Mouse (Mus musculus) ovary, postnatal 10 days (tissue): ENCODE data around the gene Prkd1.

Source experiments
- DNase-seq: peaks from one replicate; pipeline ENCODE4 v3.0.0; 2022; ENCODE audit warnings: low spot score

The Prkd1 gene

GRCm38 (mm10) chr12:50430129-50430703 is 218.7 kb downstream of the Prkd1 start:
- no peak for DNase-seq

- DNase-seq, result no peak
Observed at GRCm38 (mm10) chr12:50352404-50352803, 296.5 kb downstream of the Prkd1 start.

GRCm38 (mm10) chr12:50333182-50333581 is 315.7 kb downstream of the Prkd1 start:
- no peak for DNase-seq

DNA sequence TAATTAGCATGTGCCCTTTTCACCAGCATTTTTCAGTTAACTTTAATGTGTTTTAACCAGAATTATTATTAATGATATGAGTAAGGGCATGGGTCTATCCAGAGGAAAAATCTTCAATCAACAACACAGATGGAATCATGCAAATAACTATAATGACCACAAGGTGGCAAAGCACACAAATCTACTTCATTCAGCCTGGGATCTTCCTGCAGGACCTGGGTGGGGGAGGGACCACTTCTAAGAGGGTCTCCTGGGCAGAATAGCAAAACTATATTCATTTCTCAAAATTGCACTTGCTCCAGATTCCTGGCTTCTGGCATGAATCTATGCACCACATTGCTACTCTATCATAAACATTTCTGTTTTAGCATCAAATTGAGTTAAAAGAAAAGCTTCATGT is 334.3 kb downstream of the Prkd1 start:
- no peak for DNase-seq

GRCm38 (mm10) chr12:50309276-50309675 is 339.6 kb downstream of the Prkd1 start:
- DNase-seq, result no peak

- DNase-seq, result no peak
Observed at GRCm38 (mm10) chr12:50301334-50301733, 347.6 kb downstream of the Prkd1 start.

DNA sequence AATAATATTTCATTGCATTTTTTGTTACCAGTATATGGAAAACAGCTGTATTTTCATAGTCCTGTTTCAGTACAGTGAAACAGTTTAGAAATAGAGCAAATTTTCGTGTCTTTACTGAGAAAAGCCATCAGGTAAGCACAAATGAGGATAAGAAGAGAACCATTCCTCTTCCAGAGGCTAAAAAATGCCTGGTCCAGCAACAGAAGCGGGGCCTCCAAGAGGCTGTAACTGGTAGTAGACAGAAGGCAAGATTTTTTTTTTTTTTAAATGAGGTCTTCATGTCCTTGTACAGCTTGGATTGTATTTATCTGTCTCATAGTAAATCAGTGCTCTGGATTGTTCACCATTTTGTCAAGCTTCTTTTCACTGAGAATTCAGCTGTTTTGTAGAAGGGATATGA is 352.8 kb downstream of the Prkd1 start:
- no peak for DNase-seq

DNA sequence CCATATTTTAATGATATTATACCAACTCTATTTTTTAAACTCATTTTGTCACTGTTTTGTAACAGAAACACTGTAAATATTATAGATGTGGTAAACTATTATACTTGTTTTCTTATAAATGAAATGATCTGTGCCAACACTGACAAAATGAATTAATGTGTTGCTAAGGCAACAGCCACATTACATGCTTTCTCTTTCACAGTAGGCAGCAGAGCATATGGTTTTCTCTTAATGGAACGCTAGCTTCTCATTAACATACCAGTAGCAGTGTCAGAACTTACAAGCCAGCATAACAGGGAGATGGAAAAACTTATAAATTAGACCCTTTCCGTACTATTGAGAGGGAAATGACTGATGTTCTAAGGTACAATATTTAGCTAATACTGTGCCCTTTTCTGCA is 353.3 kb downstream of the Prkd1 start:
- no peak for DNase-seq

DNA sequence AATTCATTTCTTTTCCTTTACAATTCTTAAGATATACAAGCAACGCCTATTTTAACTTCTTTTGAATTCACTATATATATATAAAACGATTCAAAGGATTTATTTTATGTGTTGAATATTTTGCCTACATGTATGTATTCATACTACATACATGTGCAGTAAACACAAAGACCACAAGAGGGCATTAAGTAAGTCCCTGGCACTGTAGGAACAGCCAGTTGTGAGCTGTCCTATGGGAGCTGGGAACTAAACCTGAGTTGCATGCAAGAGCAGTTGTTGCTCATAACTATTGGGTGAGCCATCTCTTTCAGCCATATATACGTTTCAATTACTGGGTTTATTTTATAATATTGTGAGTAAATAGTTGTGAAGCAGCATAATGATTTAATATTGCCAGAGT is 356.1 kb downstream of the Prkd1 start:
- no peak for DNase-seq
